Mouse (Mus musculus) bone marrow, adult 2 months (tissue): Measurements from ENCODE around the gene Tkt. TPM values are rescaled to one million over a fixed set of nuclear protein-coding genes. Genes with fewer than 3 reads are reported as not detected.

Source experiments
- H3K27ac ChIP-seq: fragments of 200-500 bp; 2 replicates; pipeline ENCODE4 v1.5.1; 2012; ENCODE audit warnings: low read depth, mild to moderate bottlenecking, control low read depth, inconsistent platforms, low read length; ENCODE audit not compliant: control insufficient read depth, poor library complexity, insufficient read depth
- H3K4me1 ChIP-seq: fragments of 200-500 bp; 2 replicates; pipeline ENCODE4 v1.6.1; 2011; ENCODE audit warnings: low read length; ENCODE audit not compliant: control insufficient read depth, insufficient read depth
- H3K4me3 ChIP-seq: fragments of 200-500 bp; replicated peaks from 2 replicates; pipeline ENCODE3; 2011; ENCODE audit warnings: mild to moderate bottlenecking, low read depth, low read length, control low read depth; ENCODE audit not compliant: control insufficient read depth
- CTCF ChIP-seq: fragments of 200-500 bp; IDR thresholded peaks from 2 replicates; pipeline ENCODE4 v1.5.1; 2011; ENCODE audit warnings: low read length, control low read depth; ENCODE audit not compliant: control insufficient read depth, insufficient read depth
- POLR2A ChIP-seq: fragments of 200-500 bp; IDR thresholded peaks from 2 replicates; pipeline ENCODE4 v1.6.1; 2011; ENCODE audit warnings: low read depth, mild to moderate bottlenecking, control low read depth, low read length, borderline replicate concordance; ENCODE audit not compliant: control insufficient read depth
- WGBS: fragments of 180-500 bp; shearing (Covaris S2); methylation state at CpG from one replicate; pipeline ENCODE4 v1.1.7; 2018; 5-methylcytosine and 5-hydroxymethylcytosine counted together
- polyA plus RNA-seq: library from polyadenylated mRNA; stranded (reverse); fragments of >200 nt; gene quantifications from 2 replicates; pipeline ENCODE4 v1.2.4, GENCODE M21; 2011; ENCODE audit warnings: low replicate concordance; ENCODE audit not compliant: missing spikeins, insufficient read depth, insufficient read length

The Tkt gene
- polyA plus RNA-seq, 1 experiment, result 665 TPM

GRCm38 (mm10) chr14:30585323-30585722 is 37.2 kb downstream of the Tkt start:
- Histone ChIP-seq H3K4me1 (no peaks in the 10 kb centered on the region), H3K4me3 (no peak overlapping the region), H3K27ac (no peak overlapping the region)
- WGBS, result 81% methylated on average over 5 of the region's 5 CpGs
- TF ChIP-seq CTCF (no peak), POLR2A (no peak)

- Histone ChIP-seq H3K4me3 (no peak overlapping the region), H3K4me1 (no peaks in the 10 kb centered on the region; the same call in 1 of the 2 replicates), H3K27ac (no peak overlapping the region)
- TF ChIP-seq POLR2A (no peak), CTCF (no peak)
- WGBS, result 21% methylated on average over 7 of the region's 7 CpGs
Observed at GRCm38 (mm10) chr14:30586780-30587461, 38.8 kb downstream of the Tkt start.

GRCm38 (mm10) chr14:30590041-30590645 is 42.0 kb downstream of the Tkt start:
- no peak overlapping the region for H3K4me3 ChIP-seq
- TF ChIP-seq POLR2A (no peak), CTCF (no peak)
- H3K27ac ChIP-seq, result no peak overlapping the region
- H3K4me1 ChIP-seq, result peaks cover 12% of the 10 kb centered on the region
- 69% methylated on average over 11 of the region's 11 CpGs for WGBS

- H3K4me3 ChIP-seq, result no peak overlapping the region
- 82% methylated on average over 7 of the region's 7 CpGs for WGBS
- no peak for TF ChIP-seq POLR2A
- TF ChIP-seq CTCF, result no peak
Observed at GRCm38 (mm10) chr14:30590918-30591317, 42.8 kb downstream of the Tkt start.

GRCm38 (mm10) chr14:30591417-30591816 is 43.3 kb downstream of the Tkt start:
- TF ChIP-seq CTCF (peak; percentile 99), POLR2A (0 out of 2 replicates have a peak, but pooled peaks have one; percentile 33)
- Histone ChIP-seq H3K4me3 (no peak overlapping the region), H3K27ac (no peak overlapping the region), H3K4me1 (peaks cover 12% of the 10 kb centered on the region)
- WGBS, result 7% methylated on average over 6 of the region's 6 CpGs

More at GRCm38 (mm10) chr14:30590918-30591317, 42.8 kb downstream of the Tkt start:
- H3K27ac ChIP-seq, result no peak overlapping the region
- peaks cover 12% of the 10 kb centered on the region for H3K4me1 ChIP-seq

- Histone ChIP-seq H3K4me1 (peaks cover 12% of the 10 kb centered on the region), H3K27ac (peak overlapping the region; percentile 75), H3K4me3 (no peak overlapping the region)
- WGBS, result 21% methylated on average over 11 of the region's 11 CpGs
- TF ChIP-seq POLR2A (no peak), CTCF (no peak)
Observed at GRCm38 (mm10) chr14:30593279-30594091, 45.3 kb downstream of the Tkt start.

- Histone ChIP-seq H3K4me1 (peaks cover 12% of the 10 kb centered on the region), H3K4me3 (no peak overlapping the region), H3K27ac (peak overlapping the region; percentile 75)
- 71% methylated on average over 7 of the region's 7 CpGs for WGBS
- TF ChIP-seq CTCF (no peak), POLR2A (no peak)
Observed at GRCm38 (mm10) chr14:30594092-30594695, 46.0 kb downstream of the Tkt start.
